Mouse (Mus musculus) erythroblast, embryonic 14.5 days (primary cell): ENCODE results near the gene Wls.

ENCODE experiments used
- GATA1 ChIP-seq: IDR thresholded peaks from 2 replicates; pipeline ENCODE4 v1.6.1; 2012; ENCODE audit warnings: low read length, inconsistent platforms, mixed read lengths
- TAL1 ChIP-seq: IDR thresholded peaks from 3 replicates; pipeline ENCODE4 v1.6.1; 2012; ENCODE audit warnings: low read length, inconsistent platforms, mixed read lengths

GRCm38 (mm10) chr3:159839481-159839880, at the start of gene Wls:
- TF ChIP-seq GATA1 (no peak), TAL1 (no peak)
